Mouse (Mus musculus) embryonic fibroblast, embryonic 13.5 days (primary cell): Measurements from ENCODE around the gene Sipa1l3. TPM values are rescaled to one million over a fixed set of nuclear protein-coding genes. Genes with fewer than 3 reads are reported as not detected.

Source experiments
- H3K27ac ChIP-seq: 2 replicates; pipeline ENCODE4 v1.5.1; 2012; ENCODE audit warnings: low read length, control low read depth, inconsistent platforms; ENCODE audit not compliant: insufficient read depth
- H3K4me1 ChIP-seq: 2 replicates; pipeline ENCODE4 v1.6.1; 2011; ENCODE audit warnings: low read length; ENCODE audit not compliant: control insufficient read depth, insufficient read depth
- H3K4me3 ChIP-seq: 2 replicates; pipeline ENCODE4 v1.5.1; 2011; ENCODE audit warnings: mild to moderate bottlenecking, control low read depth, low read length; ENCODE audit not compliant: insufficient read depth
- CTCF ChIP-seq: IDR thresholded peaks from 2 replicates; pipeline ENCODE4 v1.5.1; 2011; ENCODE audit warnings: mild to moderate bottlenecking, control low read depth, low read length, moderate library complexity, borderline replicate concordance; ENCODE audit not compliant: insufficient read depth
- POLR2A ChIP-seq: IDR thresholded peaks from 2 replicates; pipeline ENCODE4 v1.6.1; 2011; ENCODE audit warnings: low read depth, mild to moderate bottlenecking, control low read depth, low read length, moderate library complexity
- polyA plus RNA-seq: library from polyadenylated mRNA; stranded (reverse); fragments of >200 nt; gene quantifications from 2 replicates; pipeline ENCODE4 v1.2.4, GENCODE M21; 2011; ENCODE audit warnings: low read depth; ENCODE audit not compliant: missing spikeins, insufficient read length

Sipa1l3 gene
- polyA plus RNA-seq, 1 experiment: 22.0 TPM

DNA sequence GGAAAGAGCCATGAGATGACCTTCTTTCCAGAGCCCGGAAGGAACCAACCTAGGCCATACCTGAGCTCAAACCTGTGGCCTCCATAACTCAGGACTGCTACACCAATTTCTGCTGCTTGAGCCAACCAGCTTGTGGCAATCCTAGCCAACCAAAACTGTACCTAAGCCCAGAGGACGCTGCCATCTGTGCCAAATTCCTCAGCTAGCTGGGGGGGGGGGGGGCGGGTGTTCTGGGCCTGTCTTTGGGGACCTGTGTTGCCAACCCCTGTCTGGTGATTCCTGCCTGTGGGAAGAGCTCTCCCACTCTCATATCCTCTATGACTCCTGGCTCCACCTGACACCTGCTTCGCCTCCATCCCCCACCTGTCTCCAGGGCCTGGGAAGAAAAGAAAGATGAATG is 34.9 kb downstream of the Sipa1l3 start:
- TF ChIP-seq POLR2A (no peak), CTCF (no peak)
- Histone ChIP-seq H3K27ac (no peak overlapping the region), H3K4me3 (no peak overlapping the region), H3K4me1 (peaks cover 3% of the 10 kb centered on the region; the same call in 1 of the 2 replicates)

DNA sequence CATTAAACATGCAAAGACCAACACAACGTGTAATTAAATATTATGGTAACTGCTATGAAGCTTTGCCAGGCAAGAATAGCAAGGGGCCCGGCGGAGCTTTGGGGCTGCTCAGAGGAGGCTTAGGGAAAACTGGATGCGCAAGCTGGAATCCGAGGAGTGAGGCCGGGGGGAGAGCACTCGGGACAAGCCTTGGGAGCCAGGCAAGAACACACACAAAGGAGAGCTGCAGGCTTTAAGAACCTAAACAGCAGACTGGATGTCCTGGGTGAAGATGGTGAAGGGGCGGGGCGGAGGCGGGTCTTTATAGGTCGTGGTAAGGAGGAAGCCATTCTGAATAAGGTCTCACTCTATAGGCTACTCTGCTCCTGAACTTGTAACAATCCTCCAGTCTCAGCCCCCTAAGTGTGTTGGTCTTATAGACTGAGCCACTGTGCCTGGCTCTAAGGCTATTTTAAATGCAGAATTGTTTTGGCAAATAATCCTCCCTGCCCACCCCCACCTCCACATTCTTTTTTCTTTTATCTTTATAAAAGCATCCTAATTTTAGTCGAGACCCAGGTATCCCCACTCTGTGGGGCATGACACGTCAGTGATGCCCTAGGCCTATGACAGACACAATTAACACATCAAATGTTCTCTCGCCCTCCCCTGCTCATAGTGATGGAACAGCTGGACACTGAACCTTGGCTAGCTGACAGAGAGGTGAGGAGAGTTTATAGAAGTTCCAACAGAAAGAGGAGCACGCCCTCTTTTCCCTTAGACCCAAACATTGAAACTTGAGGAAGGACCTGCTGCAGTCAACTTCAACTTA is 36.9 kb downstream of the Sipa1l3 start:
- H3K4me1 ChIP-seq: peaks cover 11% of the 10 kb centered on the region; the same call in 1 of the 2 replicates
- no peak overlapping the region for H3K4me3 ChIP-seq
- TF ChIP-seq POLR2A (no peak), CTCF (no peak)
- peak overlapping the region; percentile 50 for H3K27ac ChIP-seq

DNA sequence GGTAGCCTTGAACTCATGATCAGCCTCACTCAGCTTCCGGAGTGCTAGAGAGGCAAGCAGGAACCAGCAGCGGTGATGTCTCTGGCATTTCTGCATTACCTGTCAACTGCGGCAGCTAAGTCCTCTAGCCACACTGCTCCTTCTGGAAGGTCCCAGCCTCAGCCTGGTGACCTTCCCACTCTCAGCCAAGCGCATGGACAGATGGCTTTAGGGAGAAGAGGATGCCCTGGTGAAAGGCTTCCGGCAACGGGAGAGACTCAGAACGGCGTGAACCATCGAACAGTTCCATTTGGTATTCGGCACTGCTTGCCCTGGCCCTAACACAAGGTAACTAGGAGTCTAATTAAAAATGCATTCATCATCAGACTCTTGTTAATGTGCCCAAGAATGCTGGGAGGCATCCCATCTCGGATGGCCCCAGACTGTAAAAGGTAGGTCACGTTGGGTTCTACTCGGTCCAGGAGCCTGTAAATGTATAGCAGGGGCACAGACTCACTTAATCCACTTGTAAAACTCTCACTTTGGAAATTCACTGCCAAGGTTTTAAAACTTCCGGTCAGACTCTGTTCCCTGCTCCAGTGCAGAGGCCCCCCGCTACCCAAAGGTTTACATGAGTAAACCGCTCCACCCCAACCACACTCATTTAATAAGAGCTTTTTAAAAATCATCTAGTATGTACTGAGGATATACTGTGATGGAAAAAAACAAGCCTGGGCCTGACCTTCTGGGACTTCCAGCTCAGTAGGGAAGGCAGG is 37.7 kb downstream of the Sipa1l3 start:
- no peak overlapping the region for H3K4me3 ChIP-seq
- peak overlapping the region; percentile 50 for H3K27ac ChIP-seq
- TF ChIP-seq POLR2A (no peak), CTCF (no peak)
- peaks cover 11% of the 10 kb centered on the region; the same call in 1 of the 2 replicates for H3K4me1 ChIP-seq

DNA sequence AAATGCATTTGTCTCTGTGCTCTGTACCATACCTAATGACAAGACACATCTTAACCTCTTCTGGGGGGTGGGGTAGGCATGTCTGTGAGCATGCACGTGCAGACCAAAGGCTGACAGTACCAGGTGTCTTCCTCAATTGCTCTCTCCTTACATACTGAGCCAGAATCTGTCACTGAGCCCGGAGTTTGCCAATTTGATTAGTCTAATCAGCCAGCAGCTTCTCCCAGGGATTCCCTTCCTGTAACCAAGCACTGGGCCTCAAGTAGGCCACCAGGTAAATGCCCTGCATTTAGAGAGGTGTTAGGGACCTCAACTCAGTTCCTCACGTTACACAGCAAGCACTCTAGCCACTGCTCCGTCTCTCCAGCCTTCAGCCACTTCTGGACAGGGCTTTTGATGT is 38.3 kb downstream of the Sipa1l3 start:
- Histone ChIP-seq H3K4me1 (peaks cover 11% of the 10 kb centered on the region; the same call in 1 of the 2 replicates), H3K27ac (no peak overlapping the region), H3K4me3 (no peak overlapping the region)
- no peak for TF ChIP-seq POLR2A
- TF ChIP-seq CTCF: no peak

DNA sequence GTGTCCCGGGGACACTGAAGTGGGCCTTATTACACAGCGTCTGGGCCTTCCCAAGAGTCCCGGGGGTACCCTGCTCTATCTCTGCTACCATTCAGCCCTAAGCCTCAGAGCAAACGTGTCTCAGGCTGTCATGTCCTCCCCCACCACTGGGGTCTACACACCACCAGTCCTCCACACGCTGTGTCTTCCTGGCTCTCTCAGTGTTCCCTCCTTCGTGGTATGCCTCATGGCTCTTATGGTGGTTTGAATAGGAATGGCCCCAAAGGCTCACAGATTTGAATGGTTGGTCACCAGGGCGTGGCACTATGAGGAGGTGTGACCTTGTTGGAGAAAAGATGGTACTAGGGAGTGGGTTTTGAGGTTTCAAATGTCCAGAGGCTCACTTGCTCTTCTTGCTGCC is 43.4 kb downstream of the Sipa1l3 start:
- H3K4me1 ChIP-seq: 0 out of 2 replicates have a peak, but pooled peaks cover 18% of the 10 kb centered on the region
- no peak for TF ChIP-seq POLR2A
- TF ChIP-seq CTCF: no peak
- H3K4me3 ChIP-seq: no peak overlapping the region
- no peak overlapping the region for H3K27ac ChIP-seq

DNA sequence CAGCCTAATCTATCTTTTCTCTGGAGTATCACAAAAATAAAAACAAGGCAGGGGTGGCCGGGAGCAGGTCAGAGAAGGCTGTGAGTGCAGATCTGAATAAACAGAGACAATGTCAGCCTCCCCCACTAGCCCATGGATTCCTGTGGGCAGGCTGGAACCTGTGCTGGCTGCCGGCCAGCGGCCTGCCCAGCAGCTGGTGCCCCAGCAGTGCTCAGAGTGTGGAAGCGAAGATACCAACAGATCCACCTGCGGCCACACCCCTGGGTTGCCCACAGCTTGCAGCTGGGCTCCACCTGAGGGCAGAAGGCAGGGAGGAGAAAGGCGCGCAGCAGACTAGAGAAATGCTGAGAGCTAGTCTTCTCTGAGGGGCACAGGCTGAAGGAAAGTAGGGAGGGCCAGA is 47.1 kb downstream of the Sipa1l3 start:
- H3K4me3 ChIP-seq: no peak overlapping the region
- no peak for TF ChIP-seq CTCF
- TF ChIP-seq POLR2A: no peak
- no peak overlapping the region for H3K27ac ChIP-seq
- peaks cover 22% of the 10 kb centered on the region for H3K4me1 ChIP-seq

DNA sequence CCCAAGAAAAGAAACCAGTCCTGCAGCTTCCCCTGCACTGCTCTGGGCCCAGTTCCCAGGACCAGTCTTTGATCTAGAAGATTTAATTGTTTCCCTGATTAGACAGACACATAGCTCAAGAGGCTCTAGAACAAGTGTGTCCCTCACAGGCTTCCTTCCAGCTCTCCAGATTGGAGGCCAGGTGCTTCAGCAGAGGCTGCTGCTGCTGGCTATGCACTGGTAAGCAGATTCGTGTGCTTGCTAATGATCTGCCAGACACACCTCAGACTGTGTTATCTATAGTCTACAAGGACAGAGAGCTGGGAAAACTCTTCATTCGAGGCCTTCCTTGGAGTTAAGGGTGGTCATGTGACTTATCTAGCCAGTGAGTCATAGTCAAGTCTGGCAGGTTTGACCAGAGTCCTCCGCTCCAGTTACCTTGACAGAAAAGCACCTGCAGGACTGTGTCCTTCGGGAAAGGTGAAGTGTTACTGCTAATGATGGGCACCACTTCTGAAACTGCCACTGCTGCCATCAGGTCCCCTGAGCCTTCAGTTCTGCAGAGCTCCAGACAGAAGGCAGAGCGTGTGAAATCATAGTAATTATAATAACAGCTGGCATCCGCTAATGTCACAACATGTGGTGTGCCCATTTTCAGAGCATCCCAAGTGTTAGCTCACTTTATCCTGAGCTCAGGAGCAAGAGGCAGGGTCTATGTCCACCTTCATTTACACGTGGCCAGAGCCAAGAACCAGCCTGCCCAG is 48.7 kb downstream of the Sipa1l3 start:
- H3K4me1 ChIP-seq: peaks cover 22% of the 10 kb centered on the region
- TF ChIP-seq POLR2A (no peak), CTCF (no peak)
- H3K27ac ChIP-seq: no peak overlapping the region
- H3K4me3 ChIP-seq: no peak overlapping the region

DNA sequence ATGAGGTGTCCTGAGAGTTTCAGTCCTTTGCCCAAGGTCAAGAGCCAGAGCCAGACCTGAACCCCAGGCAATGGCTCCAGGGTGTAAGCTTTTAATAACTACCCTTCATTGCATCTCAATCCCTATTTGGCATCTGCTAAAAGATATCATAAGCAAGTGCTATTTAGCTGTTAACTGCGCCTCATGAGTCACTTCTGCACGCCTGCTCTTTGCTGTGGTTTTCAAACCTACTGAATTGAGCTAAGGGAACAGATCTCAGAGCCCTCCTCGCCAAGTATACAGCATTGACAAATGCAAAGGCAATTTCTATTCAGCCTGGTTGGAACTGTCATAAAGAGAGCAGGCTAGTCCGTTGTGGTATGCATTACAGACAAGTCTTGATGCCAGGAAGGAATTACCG is 49.8 kb downstream of the Sipa1l3 start:
- Histone ChIP-seq H3K27ac (no peak overlapping the region), H3K4me1 (peaks cover 22% of the 10 kb centered on the region), H3K4me3 (no peak overlapping the region)
- TF ChIP-seq POLR2A (no peak), CTCF (no peak)

DNA sequence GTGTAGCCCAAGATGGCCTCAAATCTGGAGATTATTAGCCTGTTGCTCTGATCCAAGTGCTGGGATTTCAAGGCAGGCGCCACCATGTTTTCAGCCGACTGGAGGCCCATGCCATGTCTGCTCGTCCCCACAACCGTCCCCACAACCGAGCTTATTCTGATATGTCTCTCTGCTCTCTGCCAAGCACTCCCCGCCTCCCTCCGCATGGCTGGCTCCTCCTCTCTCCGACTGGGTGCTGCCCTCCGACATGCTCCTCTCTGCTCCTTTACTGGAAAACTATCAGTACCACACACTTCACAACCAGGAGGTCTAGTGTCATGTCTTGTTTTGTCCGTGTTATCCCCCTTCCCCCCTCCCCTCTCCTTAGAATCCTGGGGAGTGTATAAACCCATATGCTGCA is 51.9 kb downstream of the Sipa1l3 start:
- Histone ChIP-seq H3K4me3 (no peak overlapping the region), H3K4me1 (peaks cover 14% of the 10 kb centered on the region), H3K27ac (no peak overlapping the region)
- TF ChIP-seq POLR2A: no peak
- TF ChIP-seq CTCF: no peak
